Mouse (Mus musculus) intestine, postnatal 0 days (tissue): ENCODE measurements around the gene Tmprss4. TPM values are rescaled to one million over a fixed set of nuclear protein-coding genes. Genes with fewer than 3 reads are reported as not detected.

Source experiments
- ATAC-seq: fragments of 200-750 bp; cut with Nextera tagmentation; 2 replicates; pipeline ENCODE4 v1.8.0; 2017; ENCODE audit warnings: mild to moderate bottlenecking, moderate TSS enrichment, moderate library complexity
- H3K27ac ChIP-seq: fragments of 300-500 bp; sonication (generic); 2 replicates; pipeline ENCODE4 v1.5.1; 2014; ENCODE audit warnings: mild to moderate bottlenecking, low read depth, low read length, moderate library complexity
- H3K27me3 ChIP-seq: fragments of 300-500 bp; sonication (generic); replicated peaks from 2 replicates; pipeline ENCODE4 v1.6.1; 2014; ENCODE audit warnings: low read length, mixed read lengths; ENCODE audit not compliant: control insufficient read depth, insufficient read depth
- H3K36me3 ChIP-seq: fragments of 300-500 bp; sonication (generic); 2 replicates; pipeline ENCODE4 v1.6.1; 2014; ENCODE audit warnings: mild to moderate bottlenecking, moderate library complexity; ENCODE audit not compliant: control insufficient read depth, insufficient read depth
- H3K4me1 ChIP-seq: fragments of 300-500 bp; sonication (generic); replicated peaks from 2 replicates; pipeline ENCODE4 v1.6.1; 2014; ENCODE audit warnings: antibody characterized with exemption, low read length, mixed read lengths; ENCODE audit not compliant: control insufficient read depth, insufficient read depth
- H3K4me2 ChIP-seq: fragments of 300-500 bp; sonication (generic); replicated peaks from 2 replicates; pipeline ENCODE4 v1.6.1; 2014; ENCODE audit warnings: low read depth, mild to moderate bottlenecking, moderate library complexity
- H3K4me3 ChIP-seq: fragments of 300-500 bp; sonication (generic); 2 replicates; pipeline ENCODE4 v1.5.1; 2014; ENCODE audit warnings: low read depth, low read length
- H3K9ac ChIP-seq: fragments of 300-500 bp; sonication (generic); 2 replicates; pipeline ENCODE4 v1.6.1; 2014; ENCODE audit warnings: mild to moderate bottlenecking, low read depth, low read length
- H3K9me3 ChIP-seq: fragments of 300-500 bp; sonication (generic); 2 replicates; pipeline ENCODE4 v1.6.1; 2016; ENCODE audit warnings: mixed run types; ENCODE audit not compliant: control insufficient read depth
- CTCF ChIP-seq: sonication (generic); IDR thresholded peaks from 2 replicates; pipeline ENCODE4 v1.5.1; 2016; ENCODE audit warnings: low read depth, mild to moderate bottlenecking, control low read depth, antibody characterized with exemption, moderate library complexity
- whole genome bisulfite sequencing: fragments of 180-500 bp; shearing (Covaris S2); extraction: QIAGEN DNeasy Blood & Tissue Kit; methylation state at CpG from one replicate; pipeline ENCODE4 v1.1.7; 2014; 5-methylcytosine and 5-hydroxymethylcytosine counted together
- polyA plus RNA-seq: library from polyadenylated mRNA; unstranded; fragments of >200 nt; fragmentation: Nextera tagmentation; extraction: Ambion mirVana; gene quantifications from 2 replicates; pipeline ENCODE4 v1.2.1, GENCODE M21; 2015

The Tmprss4 gene
- polyA plus RNA-seq = 70.6 and 72.0 TPM in 2 replicates

- peaks cover 6% of the 10 kb centered on the region; the same call in 1 of the 2 replicates for H3K36me3 ChIP-seq
- H3K27ac ChIP-seq = peak within 1 kb of the TSS; percentile 82
- no peaks in the 10 kb centered on the region for H3K9me3 ChIP-seq
- ATAC-seq = peak; percentile 92
- peak within 1 kb of the TSS; percentile 45 for H3K9ac ChIP-seq
- peak within 1 kb of the TSS; percentile 62 for H3K4me2 ChIP-seq
- TF ChIP-seq CTCF = 0 out of 2 replicates have a peak, but pooled peaks have one; percentile 3
- 38% methylated on average over 8 of the region's 8 CpGs for WGBS
- H3K4me3 ChIP-seq = peak within 1 kb of the TSS; percentile 42
- H3K4me1 ChIP-seq = peaks cover 5% of the 10 kb centered on the region
- no peaks in the 10 kb centered on the region for H3K27me3 ChIP-seq
Observed at GRCm38 (mm10) chr9:45203797-45204410, at the start of gene Tmprss4. Gene Tmprss4 (minus strand): TSS chr9:45204092.

- no peaks in the 10 kb centered on the region for H3K9me3 ChIP-seq
- no peaks in the 10 kb centered on the region for H3K27me3 ChIP-seq
- WGBS = 70% methylated on average over 6 of the region's 6 CpGs
- H3K4me3 ChIP-seq = no peak overlapping the region
- H3K27ac ChIP-seq = no peak overlapping the region
- H3K4me1 ChIP-seq = no peaks in the 10 kb centered on the region
- no peak overlapping the region for H3K9ac ChIP-seq
- no peak for TF ChIP-seq CTCF
- H3K36me3 ChIP-seq = no peaks in the 10 kb centered on the region
- ATAC-seq = no peak
- H3K4me2 ChIP-seq = no peak overlapping the region
Observed at GRCm38 (mm10) chr9:45252395-45252794, 48.5 kb upstream of the Tmprss4 start.

GRCm38 (mm10) chr9:45251990-45252389 lies 48.1 kb upstream of the Tmprss4 start:
- Histone ChIP-seq H3K36me3 (no peaks in the 10 kb centered on the region), H3K9me3 (no peaks in the 10 kb centered on the region), H3K4me1 (no peaks in the 10 kb centered on the region), H3K9ac (no peak overlapping the region), H3K27ac (no peak overlapping the region), H3K4me2 (no peak overlapping the region), H3K27me3 (no peaks in the 10 kb centered on the region), H3K4me3 (no peak overlapping the region)
- TF ChIP-seq CTCF = no peak
- ATAC-seq = no peak
- WGBS = 64% methylated on average over 4 of the region's 4 CpGs

DNA sequence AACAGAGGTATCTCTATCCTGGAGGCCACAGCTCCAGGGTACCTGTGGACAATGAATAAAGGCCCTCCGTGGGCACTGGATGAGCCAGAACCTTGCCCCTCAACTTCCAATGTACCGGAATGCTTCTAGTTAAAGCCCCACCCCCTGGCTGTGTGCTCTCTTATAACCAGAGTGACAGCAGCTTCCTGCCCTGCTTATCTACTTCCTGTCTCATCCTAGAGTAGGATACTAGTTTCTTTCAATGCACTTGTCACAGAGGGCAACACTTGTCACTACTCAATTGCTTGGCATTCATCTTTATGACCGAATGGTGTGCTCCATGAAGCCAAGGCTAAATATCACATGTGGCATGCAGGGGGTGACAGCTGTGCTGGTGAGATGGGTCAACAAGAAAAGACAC lies 47.4 kb upstream of the Tmprss4 start:
- Histone ChIP-seq H3K9ac (no peak overlapping the region), H3K27me3 (no peaks in the 10 kb centered on the region), H3K27ac (no peak overlapping the region), H3K9me3 (no peaks in the 10 kb centered on the region), H3K4me3 (no peak overlapping the region), H3K36me3 (no peaks in the 10 kb centered on the region), H3K4me2 (no peak overlapping the region), H3K4me1 (no peaks in the 10 kb centered on the region)
- no peak for ATAC-seq
- 61% methylated on average over 3 of the region's 3 CpGs for WGBS
- TF ChIP-seq CTCF = no peak

DNA sequence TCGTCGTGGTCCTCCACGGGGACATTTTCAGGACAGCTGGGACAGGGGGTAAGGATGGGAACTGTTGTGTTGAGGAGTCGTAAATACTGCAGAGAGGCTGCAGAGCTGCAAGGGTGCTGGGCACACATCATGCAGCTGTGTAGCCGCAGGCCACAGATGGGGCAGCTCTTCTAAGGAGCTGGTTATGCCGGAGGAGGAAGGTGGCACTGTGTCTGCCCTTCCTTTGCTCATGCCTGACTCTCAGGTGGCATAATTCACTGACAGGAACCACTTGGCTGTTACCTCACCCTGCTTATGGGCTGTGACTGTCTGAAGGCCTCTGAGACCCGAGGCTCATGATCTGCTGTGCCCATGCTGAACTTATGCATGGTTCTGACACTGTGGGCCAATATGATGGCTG lies 46.4 kb upstream of the Tmprss4 start:
- no peak overlapping the region for H3K4me2 ChIP-seq
- WGBS = 82% methylated on average over 7 of the region's 7 CpGs
- no peak overlapping the region for H3K27ac ChIP-seq
- no peak for TF ChIP-seq CTCF
- H3K27me3 ChIP-seq = no peaks in the 10 kb centered on the region
- no peaks in the 10 kb centered on the region for H3K9me3 ChIP-seq
- H3K36me3 ChIP-seq = no peaks in the 10 kb centered on the region
- H3K4me3 ChIP-seq = no peak overlapping the region
- no peaks in the 10 kb centered on the region for H3K4me1 ChIP-seq
- H3K9ac ChIP-seq = no peak overlapping the region
- no peak for ATAC-seq

GRCm38 (mm10) chr9:45247536-45247935 lies 43.6 kb upstream of the Tmprss4 start:
- no peak overlapping the region for H3K27ac ChIP-seq
- no peak overlapping the region for H3K9ac ChIP-seq
- H3K27me3 ChIP-seq = no peaks in the 10 kb centered on the region
- no peaks in the 10 kb centered on the region for H3K9me3 ChIP-seq
- no peaks in the 10 kb centered on the region for H3K4me1 ChIP-seq
- H3K36me3 ChIP-seq = no peaks in the 10 kb centered on the region
- no peak overlapping the region for H3K4me3 ChIP-seq
- ATAC-seq = no peak
- 53% methylated on average over 2 of the region's 2 CpGs for WGBS
- no peak for TF ChIP-seq CTCF
- no peak overlapping the region for H3K4me2 ChIP-seq
